ENCODE assay signal across 2 mouse cellular contexts in genomic region chr9:110659521-110659920, GRCm38 (mm10).
TF ChIP-seq lines count a peak whose summit lies in the region.

No protein-coding gene starts in this region.

TF ChIP-seq in CH12.LX, 34 proteins besides CTCF, POLR2A, EP300 and RAD21 (continued from another document):
- no peak for TF ChIP-seq PAX5 (IDR thresholded peaks at IDR 0.05; ENCODE audit: low read length)
- no peak for TF ChIP-seq BHLHE40 (IDR thresholded peaks at IDR 0.05; ENCODE audit: low read depth, low read length)
- TF ChIP-seq ELF1 (IDR thresholded peaks at IDR 0.05; ENCODE audit: low read depth, low read length), result no peak
- TF ChIP-seq SIN3A (IDR thresholded peaks at IDR 0.05; ENCODE audit: low read length), result no peak
- no peak for TF ChIP-seq E2F4 (IDR thresholded peaks at IDR 0.05; ENCODE audit: insufficient replicate concordance, low read depth, low read length)
- no peak for TF ChIP-seq JUN (IDR thresholded peaks at IDR 0.05; ENCODE audit: insufficient read depth, low read depth, low read length)
- no peak for TF ChIP-seq TCF12 (IDR thresholded peaks at IDR 0.05; ENCODE audit: low read depth, low read length)
- no peak for TF ChIP-seq ZMIZ1 (IDR thresholded peaks at IDR 0.05; ENCODE audit: low read depth, low read length)
- TF ChIP-seq MAZ (IDR thresholded peaks at IDR 0.05; ENCODE audit: low read depth, low read length), result no peak
- no peak for TF ChIP-seq ZKSCAN1 (IDR thresholded peaks at IDR 0.05; ENCODE audit: borderline replicate concordance, low read depth, low read length)
- no peak for TF ChIP-seq SMC3 (IDR thresholded peaks at IDR 0.05; ENCODE audit: low read depth, low read length)
- no peak for TF ChIP-seq MEF2A (IDR thresholded peaks at IDR 0.05; ENCODE audit: borderline replicate concordance, low read depth, low read length)
- no peak for TF ChIP-seq TBP (conservative IDR thresholded peaks at IDR 0.05; ENCODE audit: low read depth, low read length)

TF ChIP-seq in ES-E14, 5 proteins besides CTCF, POLR2A, EP300 and RAD21 (continued from another document):
- TF ChIP-seq MAFK (IDR thresholded peaks at IDR 0.05; ENCODE audit: insufficient read depth, low read depth, low read length), result no peak
